Mouse (Mus musculus): ENCODE results near the gene Phactr4. TPM values are rescaled to one million over a fixed set of nuclear protein-coding genes. Genes with fewer than 3 reads are reported as not detected.

Gene Phactr4
- polyA plus RNA-seq, 1 experiment from 2014 or later: 24.3 TPM

- Histone ChIP-seq H3K4me2 (ENCODE audit: low read length) (no peak overlapping the region), H3K4me1 (replicated peaks; ENCODE audit: insufficient read depth, low read length) (no peaks in the 10 kb centered on the region), H3K36me3 (ENCODE audit: insufficient read depth, low read length) (peaks cover 49% of the 10 kb centered on the region), H3K27me3 (ENCODE audit: insufficient read depth, low read length) (no peaks in the 10 kb centered on the region), H3K4me3 (replicated peaks; ENCODE audit: low read depth, low read length) (no peak overlapping the region), H3K27ac (0 out of 2 replicates have a peak overlapping the region, but pooled peaks have one; percentile 3), H3K9me3 (replicated peaks; ENCODE audit: low read length) (no peaks in the 10 kb centered on the region), H3K9ac (ENCODE audit: low read depth, low read length) (no peak overlapping the region)
- DNase-seq (ENCODE audit: low spot score) (peak; percentile 61), ATAC-seq (replicated peaks; ENCODE audit: low FRiP score, low read depth) (peak; percentile 63; the same call in 1 of the 2 replicates)
- WGBS: 45% methylated on average over 18 of the region's 18 CpGs
- no peak for TF ChIP-seq CTCF (IDR thresholded peaks at IDR 0.05; ENCODE audit: low read depth)
These were observed 54.6 kb downstream of the Phactr4 start for GRCm38 (mm10) chr4:132367480-132368201.

DNA sequence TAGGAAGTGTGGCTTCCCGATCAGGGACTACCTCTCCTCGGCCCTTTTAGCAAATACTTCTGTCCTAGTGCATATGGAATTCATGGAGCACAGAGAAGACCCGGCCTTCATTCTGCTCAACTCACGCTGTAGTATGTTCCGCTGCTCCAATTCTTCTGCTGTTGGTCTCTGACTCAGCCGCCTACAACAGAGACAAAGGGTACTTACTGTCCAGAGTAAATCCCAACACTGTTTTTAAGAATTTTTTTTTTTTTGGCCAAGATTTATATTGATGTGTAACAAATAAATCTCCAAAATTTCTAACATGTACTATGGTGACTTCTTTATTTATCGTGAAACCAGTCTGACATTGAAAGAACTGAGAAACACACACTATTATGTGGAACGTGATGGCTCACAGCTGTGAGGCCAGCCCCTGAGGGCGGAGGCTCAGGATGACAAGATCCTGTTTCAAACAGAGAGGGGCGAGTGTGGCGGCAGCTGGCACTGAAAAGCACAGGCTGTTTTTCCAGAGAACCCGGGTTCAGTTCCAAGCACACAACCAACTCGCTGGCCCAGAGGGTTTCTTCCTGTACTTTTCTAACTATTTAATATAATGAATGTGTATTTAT lies 56.7 kb downstream of the Phactr4 start:
- ATAC-seq (replicated peaks; ENCODE audit: low FRiP score, low read depth): no peak
- WGBS: 60% methylated on average over 13 of the region's 13 CpGs
- TF ChIP-seq CTCF (IDR thresholded peaks at IDR 0.05; ENCODE audit: low read depth): no peak
- Histone ChIP-seq H3K27ac (no peak overlapping the region), H3K9ac (ENCODE audit: low read depth, low read length) (no peak overlapping the region), H3K4me1 (replicated peaks; ENCODE audit: insufficient read depth, low read length) (no peaks in the 10 kb centered on the region), H3K4me3 (replicated peaks; ENCODE audit: low read depth, low read length) (no peak overlapping the region), H3K36me3 (ENCODE audit: insufficient read depth, low read length) (peaks cover 48% of the 10 kb centered on the region), H3K27me3 (ENCODE audit: insufficient read depth, low read length) (no peaks in the 10 kb centered on the region), H3K9me3 (replicated peaks; ENCODE audit: low read length) (no peaks in the 10 kb centered on the region), H3K4me2 (ENCODE audit: low read length) (no peak overlapping the region)
- DNase-seq (ENCODE audit: low spot score): peak; percentile 55

GRCm38 (mm10) chr4:132363487-132363886 lies 58.8 kb downstream of the Phactr4 start:
- Histone ChIP-seq H3K4me3 (replicated peaks; ENCODE audit: low read depth, low read length) (no peak overlapping the region), H3K4me2 (ENCODE audit: low read length) (no peak overlapping the region), H3K27ac (no peak overlapping the region), H3K9me3 (replicated peaks; ENCODE audit: low read length) (no peaks in the 10 kb centered on the region), H3K36me3 (ENCODE audit: insufficient read depth, low read length) (peaks cover 46% of the 10 kb centered on the region), H3K27me3 (ENCODE audit: insufficient read depth, low read length) (no peaks in the 10 kb centered on the region), H3K4me1 (replicated peaks; ENCODE audit: insufficient read depth, low read length) (no peaks in the 10 kb centered on the region), H3K9ac (ENCODE audit: low read depth, low read length) (no peak overlapping the region)
- ATAC-seq (replicated peaks; ENCODE audit: low FRiP score, low read depth) (no peak), DNase-seq (ENCODE audit: low spot score) (no peak)
- 93% methylated on average over 11 of the region's 11 CpGs for WGBS
- TF ChIP-seq CTCF (IDR thresholded peaks at IDR 0.05; ENCODE audit: low read depth): no peak

DNA sequence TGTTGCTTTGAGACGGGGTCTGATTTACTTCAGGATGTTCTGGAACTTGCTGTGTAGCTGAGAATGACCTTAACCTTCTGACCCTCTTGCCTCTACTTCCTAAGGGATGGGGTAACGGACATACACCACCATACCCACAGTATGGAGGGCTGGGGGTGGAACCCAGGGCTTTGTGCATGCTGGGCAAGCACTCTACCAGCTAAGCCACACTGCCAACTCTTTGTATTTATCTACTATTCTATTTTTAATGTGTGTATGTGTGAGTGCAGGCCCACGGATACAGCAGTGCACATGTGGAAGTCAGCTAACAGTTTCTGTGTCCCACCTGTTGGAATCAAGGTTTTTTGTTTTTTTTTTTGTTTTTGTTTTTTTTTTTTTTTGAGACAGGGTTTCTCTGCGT lies 62.8 kb downstream of the Phactr4 start:
- Histone ChIP-seq H3K4me2 (ENCODE audit: low read length) (no peak overlapping the region), H3K9ac (ENCODE audit: low read depth, low read length) (no peak overlapping the region), H3K4me1 (replicated peaks; ENCODE audit: insufficient read depth, low read length) (no peaks in the 10 kb centered on the region), H3K36me3 (ENCODE audit: insufficient read depth, low read length) (peaks cover 48% of the 10 kb centered on the region), H3K9me3 (replicated peaks; ENCODE audit: low read length) (no peaks in the 10 kb centered on the region), H3K27me3 (ENCODE audit: insufficient read depth, low read length) (no peaks in the 10 kb centered on the region), H3K27ac (no peak overlapping the region), H3K4me3 (replicated peaks; ENCODE audit: low read depth, low read length) (no peak overlapping the region)
- WGBS: 77% methylated on average over 4 of the region's 4 CpGs
- no peak for TF ChIP-seq CTCF (IDR thresholded peaks at IDR 0.05; ENCODE audit: low read depth)
- DNase-seq (ENCODE audit: low spot score) (no peak), ATAC-seq (replicated peaks; ENCODE audit: low FRiP score, low read depth) (no peak)

DNA sequence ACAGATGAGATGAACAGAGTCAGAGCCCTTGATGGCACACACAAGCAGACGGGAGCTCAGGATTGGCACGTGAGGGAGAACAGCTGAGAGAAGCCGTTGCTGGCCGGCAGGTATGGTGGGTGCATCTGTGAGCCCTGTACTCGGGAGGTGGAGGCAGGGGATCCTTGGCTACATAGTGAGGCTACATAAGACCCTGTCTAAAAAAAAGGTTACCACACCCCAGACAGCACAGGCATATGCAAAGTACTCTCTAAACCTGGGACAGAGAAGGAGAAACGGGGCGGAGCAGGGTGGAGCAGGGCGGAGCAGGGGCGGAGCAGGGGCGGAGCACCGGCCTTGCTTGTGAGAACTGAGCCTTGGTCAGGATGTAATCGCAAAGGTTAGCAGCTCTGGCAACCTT lies 66.1 kb downstream of the Phactr4 start:
- no peaks in the 10 kb centered on the region for H3K9me3 ChIP-seq (replicated peaks; ENCODE audit: low read length)
- no peak overlapping the region for H3K4me3 ChIP-seq (replicated peaks; ENCODE audit: low read depth, low read length)
- H3K27ac ChIP-seq: no peak overlapping the region
- WGBS: 46% methylated on average over 12 of the region's 12 CpGs
- no peak overlapping the region for H3K4me2 ChIP-seq (ENCODE audit: low read length)
- peaks cover 36% of the 10 kb centered on the region for H3K36me3 ChIP-seq (ENCODE audit: insufficient read depth, low read length)
- H3K9ac ChIP-seq (ENCODE audit: low read depth, low read length): no peak overlapping the region
- DNase-seq (ENCODE audit: low spot score) (peak; percentile 36), ATAC-seq (replicated peaks; ENCODE audit: low FRiP score, low read depth) (no peak)
- no peak for TF ChIP-seq CTCF (IDR thresholded peaks at IDR 0.05; ENCODE audit: low read depth)
- no peaks in the 10 kb centered on the region for H3K27me3 ChIP-seq (ENCODE audit: insufficient read depth, low read length)
- peaks cover 6% of the 10 kb centered on the region for H3K4me1 ChIP-seq (replicated peaks; ENCODE audit: insufficient read depth, low read length)

DNA sequence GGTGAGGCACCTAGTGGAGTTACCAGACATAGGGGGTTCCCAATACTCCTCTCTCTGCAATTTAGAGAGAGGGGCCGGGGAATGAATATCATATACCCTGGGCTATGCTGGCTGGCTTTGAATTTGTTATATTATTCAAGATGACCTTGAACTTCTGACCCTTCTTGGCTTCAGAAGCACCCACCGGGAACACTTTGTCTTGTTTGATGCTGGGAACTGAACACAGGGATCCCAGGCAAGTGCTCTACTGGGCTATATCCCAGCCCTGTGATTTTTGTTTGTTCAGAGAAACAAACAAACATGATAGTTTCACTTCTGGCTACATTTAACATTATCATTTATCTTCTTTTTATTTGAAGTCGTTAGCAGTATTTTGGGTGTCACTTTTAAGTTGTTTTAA lies 66.9 kb downstream of the Phactr4 start:
- Histone ChIP-seq H3K4me1 (replicated peaks; ENCODE audit: insufficient read depth, low read length) (peaks cover 6% of the 10 kb centered on the region), H3K9me3 (replicated peaks; ENCODE audit: low read length) (no peaks in the 10 kb centered on the region), H3K4me2 (ENCODE audit: low read length) (no peak overlapping the region), H3K4me3 (replicated peaks; ENCODE audit: low read depth, low read length) (no peak overlapping the region), H3K27me3 (ENCODE audit: insufficient read depth, low read length) (no peaks in the 10 kb centered on the region), H3K36me3 (ENCODE audit: insufficient read depth, low read length) (peaks cover 33% of the 10 kb centered on the region), H3K27ac (no peak overlapping the region), H3K9ac (ENCODE audit: low read depth, low read length) (no peak overlapping the region)
- TF ChIP-seq CTCF (IDR thresholded peaks at IDR 0.05; ENCODE audit: low read depth): no peak
- DNase-seq (ENCODE audit: low spot score) (no peak), ATAC-seq (replicated peaks; ENCODE audit: low FRiP score, low read depth) (no peak)
- WGBS: 86% methylated on average over 3 of the region's 3 CpGs
